Mouse (Mus musculus): ENCODE data around the gene Arg1. TPM values are rescaled to one million over a fixed set of nuclear protein-coding genes. Genes with fewer than 3 reads are reported as not detected.
A peak's percentile ranks its signal among the peaks of the same experiment; 100 is the strongest.

Gene Arg1
- polyA plus RNA-seq, 1 experiment from 2014 or later = 3.4 TPM

GRCm38 (mm10) chr10:24888343-24888742 lies 38.9 kb downstream of the Arg1 start:
- Histone ChIP-seq H3K4me3 (no peak overlapping the region), H3K27ac (no peak overlapping the region), H3K9me3 (no peaks in the 10 kb centered on the region), H3K36me3 (replicated peaks) (peaks cover 98% of the 10 kb centered on the region), H3K27me3 (ENCODE audit: poor library complexity, severe bottlenecking) (no peaks in the 10 kb centered on the region), H3K4me1 (no peaks in the 10 kb centered on the region)
- DNase-seq (ENCODE audit: extremely low spot score, low spot score) = no peak
- WGBS = 97% methylated on average over 7 of the region's 7 CpGs

- H3K4me1 ChIP-seq = no peaks in the 10 kb centered on the region
- WGBS = 86% methylated on average over 9 of the region's 9 CpGs
- DNase-seq (ENCODE audit: extremely low spot score, low spot score) = no peak
Measured at GRCm38 (mm10) chr10:24886008-24886407, 41.3 kb downstream of the Arg1 start.

GRCm38 (mm10) chr10:24873624-24874023 lies 53.7 kb downstream of the Arg1 start:
- Histone ChIP-seq H3K36me3 (replicated peaks) (peaks cover 77% of the 10 kb centered on the region), H3K9me3 (no peaks in the 10 kb centered on the region), H3K27ac (no peak overlapping the region), H3K4me1 (peaks cover 3% of the 10 kb centered on the region; the same call in 1 of the 2 replicates), H3K4me3 (no peak overlapping the region), H3K27me3 (ENCODE audit: poor library complexity, severe bottlenecking) (no peaks in the 10 kb centered on the region)
- DNase-seq (ENCODE audit: extremely low spot score, low spot score) = no peak
- WGBS = 80% methylated on average over 4 of the region's 4 CpGs

More at GRCm38 (mm10) chr10:24886008-24886407, 41.3 kb downstream of the Arg1 start:
- Histone ChIP-seq H3K4me3 (no peak overlapping the region), H3K27ac (no peak overlapping the region), H3K27me3 (ENCODE audit: poor library complexity, severe bottlenecking) (no peaks in the 10 kb centered on the region), H3K36me3 (replicated peaks) (peaks cover 96% of the 10 kb centered on the region), H3K9me3 (no peaks in the 10 kb centered on the region)

GRCm38 (mm10) chr10:24869760-24870290 lies 57.5 kb downstream of the Arg1 start, which contains the start of gene Med23:
TSS of gene Med23 (plus strand) at chr10:24869986.
- DNase-seq (ENCODE audit: extremely low spot score, low spot score) = peak; percentile 94
- Histone ChIP-seq H3K4me1 (peaks cover 3% of the 10 kb centered on the region; the same call in 1 of the 2 replicates), H3K9me3 (no peaks in the 10 kb centered on the region), H3K36me3 (replicated peaks) (peaks cover 40% of the 10 kb centered on the region), H3K4me3 (peak within 1 kb of the TSS; percentile 95), H3K27ac (peak within 1 kb of the TSS; percentile 88), H3K27me3 (ENCODE audit: poor library complexity, severe bottlenecking) (no peaks in the 10 kb centered on the region)
- WGBS = under 1% methylated on average over 36 of the region's 36 CpGs

Small RNA genes within 50 kb of the gene (microRNA-seq; reads per million reads assigned to microRNA genes)
- not detected for gene Mir6905

Other genes starting within 250 kb of the Arg1 start
- gene Enpp1, start 215.3 kb downstream of the Arg1 start, polyA plus RNA-seq (2016; fragmentation: Nextera tagmentation; extraction: Ambion mirVana) = 0.31 and 0.37 TPM in 2 replicates
- gene Enpp3, start 84.7 kb downstream of the Arg1 start, polyA plus RNA-seq (2016; fragmentation: Nextera tagmentation; extraction: Ambion mirVana) = 4.1 and 5.4 TPM in 2 replicates
- gene Med23, start 57.5 kb downstream of the Arg1 start, polyA plus RNA-seq (2016; fragmentation: Nextera tagmentation; extraction: Ambion mirVana) = 26.0 and 26.8 TPM in 2 replicates

Data from forebrain, embryonic 10.5 days (tissue).